ENCODE assay signal across 14 mouse cellular contexts in the genomic region with DNA sequence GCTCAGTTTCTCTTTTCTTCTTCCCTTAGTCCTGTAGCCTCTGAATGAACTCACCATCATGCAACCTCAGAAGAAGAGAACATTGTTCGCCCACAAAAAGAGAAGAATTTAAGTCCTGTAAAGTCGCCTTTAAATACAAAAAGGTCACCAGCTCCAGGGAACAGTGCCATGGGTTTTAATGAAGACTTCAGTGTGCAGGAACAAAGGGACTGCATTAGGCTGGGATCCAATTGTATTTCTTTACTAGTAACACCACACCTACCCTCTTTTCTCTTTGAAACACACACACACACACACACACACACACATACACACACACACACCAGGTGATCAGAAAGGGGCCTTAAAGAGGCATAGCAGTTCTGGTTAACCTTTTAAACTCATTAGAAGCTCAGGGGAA.
"Had no signal": no experiment of that assay in that cellular context is flagged by ENCODE, and none has a peak within 500 bp of the region (broad histone marks: within the 10 kb centered on the region; RNA-seq: fewer than 3 reads in every experiment).

No protein-coding gene starts in this region.

- H3K27ac ChIP-seq: kidney, embryonic 15.5 days; left cerebral cortex, adult 2 months; limb, embryonic 15.5 days; liver, embryonic 14.5 days; macrophage had no signal

- ATAC-seq: liver, postnatal 0 days; lung, postnatal 0 days had no signal

- H3K9me3 ChIP-seq: kidney, embryonic 15.5 days; limb, embryonic 15.5 days had no signal

- H3K9ac ChIP-seq: kidney, embryonic 15.5 days; limb, embryonic 15.5 days; liver, embryonic 14.5 days; liver, postnatal 0 days; lung, embryonic 14.5 days had no signal

- H3K36me3 ChIP-seq: kidney, embryonic 15.5 days; limb, embryonic 15.5 days had no signal

- H3K4me2 ChIP-seq: kidney, embryonic 15.5 days; limb, embryonic 15.5 days; liver, embryonic 11.5 days; lung, embryonic 14.5 days had no signal

- DNase-seq: kidney, adult 8-10 months; kidney, postnatal 10 days; kidney, postnatal 36 days; liver, postnatal 0 days; lung, embryonic 14.5 days; midbrain, embryonic 14.5 days; thymus, postnatal 25 days had no signal

- H3K27me3 ChIP-seq: kidney, embryonic 15.5 days had no signal

- H3K4me3 ChIP-seq: kidney, embryonic 15.5 days; left cerebral cortex, adult 2 months; limb, embryonic 15.5 days had no signal
